Mouse (Mus musculus) leukemia stem cell, adult 10-12 weeks (primary cell): ENCODE data around the gene Baiap3. TPM values are rescaled to one million over a fixed set of nuclear protein-coding genes. Genes with fewer than 3 reads are reported as not detected.

Experiments
- polyA plus RNA-seq: library from polyadenylated mRNA; stranded (reverse); fragments of >175 nt; gene quantifications from 2 replicates; pipeline ENCODE4 v1.2.3, GENCODE M21; 2012; ENCODE audit warnings: low replicate concordance

Gene Baiap3
- 0.28 and 0.75 TPM in 2 replicates for polyA plus RNA-seq

DNA sequence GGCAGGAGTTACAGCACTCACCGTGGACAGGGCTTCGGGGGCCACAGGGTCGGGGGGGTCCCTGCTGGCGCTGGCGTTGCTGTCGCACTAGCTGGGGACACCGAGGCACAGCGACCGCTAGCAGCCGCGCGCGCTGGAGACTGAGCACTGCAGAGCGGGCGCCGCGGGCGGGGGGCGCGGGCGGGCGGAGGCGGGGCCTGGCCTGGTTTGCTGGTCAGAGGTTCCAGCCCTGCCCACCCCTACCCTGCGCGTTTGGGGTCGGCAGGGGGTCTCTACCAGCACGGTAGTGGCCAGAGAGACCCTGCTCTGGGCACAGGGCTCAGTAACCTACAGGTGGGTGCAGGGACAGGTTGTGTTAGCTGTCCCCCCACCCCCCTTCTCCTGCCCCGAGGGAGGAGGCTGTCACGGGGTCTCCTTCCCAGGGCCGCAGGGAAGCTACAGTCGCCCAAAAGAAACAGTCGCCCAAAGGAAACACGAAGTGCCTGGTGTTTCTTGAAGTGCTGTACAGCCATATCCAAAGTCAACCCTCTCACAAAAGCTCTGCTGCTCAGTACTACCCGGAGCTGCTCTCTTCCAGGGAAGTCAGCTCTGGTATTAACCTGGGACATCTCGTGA lies at the start of gene Baiap3:
Baiap3 (minus strand) TSS at position 225 of the 615 bp plus-strand sequence.

DNA sequence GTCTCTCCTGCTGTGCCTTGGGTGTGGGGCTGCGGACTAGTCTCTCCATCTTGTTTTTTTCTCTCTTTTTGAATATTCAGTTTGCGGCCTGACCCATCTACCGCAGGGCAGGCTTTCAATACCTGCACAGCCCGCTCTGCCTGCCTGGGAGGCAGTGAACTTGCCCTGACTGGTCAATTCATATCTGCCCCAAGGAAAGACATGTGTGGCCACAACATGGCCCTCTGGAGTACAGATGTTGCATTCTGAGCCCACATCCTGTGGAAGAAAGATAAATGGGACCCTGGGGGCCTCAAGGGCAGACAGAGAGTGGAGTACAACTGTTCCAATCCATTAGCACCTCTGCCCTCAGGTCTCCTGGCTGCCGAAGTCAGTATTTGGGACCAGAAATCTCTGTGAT lies 41.9 kb upstream of the Baiap3 start, which contains the start of gene Prss34:
Prss34 (plus strand) TSS at position 301 of the 400 bp plus-strand sequence.

DNA sequence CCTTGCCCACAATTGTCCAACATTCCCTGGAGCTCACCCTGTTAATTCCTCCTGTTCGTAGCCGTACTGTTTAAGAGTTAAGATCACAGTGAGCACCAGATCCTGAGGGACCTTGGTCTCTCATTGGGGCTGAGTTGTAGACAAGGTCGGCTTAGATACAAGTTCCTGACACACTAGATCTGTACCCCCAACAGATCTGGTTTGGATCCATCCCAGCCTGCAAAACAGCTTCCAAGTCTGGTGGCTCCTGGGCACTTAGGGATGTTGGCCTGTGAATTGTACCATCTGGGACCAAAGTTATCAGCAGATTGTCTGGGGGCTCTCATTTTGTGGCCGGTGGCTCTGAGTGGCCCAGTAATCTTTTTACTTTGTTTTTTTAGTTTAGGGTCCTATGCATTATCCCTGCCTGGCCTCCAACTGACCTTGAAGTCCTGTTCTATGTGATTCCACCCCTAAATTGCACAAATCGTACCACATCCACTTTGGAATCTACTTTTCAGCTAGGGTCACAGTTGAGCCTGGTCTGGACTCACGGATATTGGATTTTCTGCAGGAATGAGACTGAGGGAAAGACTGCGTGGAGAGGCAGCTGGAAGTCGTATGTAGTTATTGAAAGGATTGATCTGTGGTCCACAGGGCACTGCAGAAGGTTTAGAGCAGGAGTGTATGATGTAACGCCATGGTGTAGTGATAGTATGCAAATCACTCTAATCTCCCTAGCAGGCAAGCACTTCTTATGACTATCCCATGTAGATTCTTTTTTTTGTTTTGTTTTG lies 18.6 kb upstream of the Baiap3 start, which contains the start of gene Ube2i:
Ube2i (minus strand) TSS at position 52 of the 776 bp plus-strand sequence.

DNA sequence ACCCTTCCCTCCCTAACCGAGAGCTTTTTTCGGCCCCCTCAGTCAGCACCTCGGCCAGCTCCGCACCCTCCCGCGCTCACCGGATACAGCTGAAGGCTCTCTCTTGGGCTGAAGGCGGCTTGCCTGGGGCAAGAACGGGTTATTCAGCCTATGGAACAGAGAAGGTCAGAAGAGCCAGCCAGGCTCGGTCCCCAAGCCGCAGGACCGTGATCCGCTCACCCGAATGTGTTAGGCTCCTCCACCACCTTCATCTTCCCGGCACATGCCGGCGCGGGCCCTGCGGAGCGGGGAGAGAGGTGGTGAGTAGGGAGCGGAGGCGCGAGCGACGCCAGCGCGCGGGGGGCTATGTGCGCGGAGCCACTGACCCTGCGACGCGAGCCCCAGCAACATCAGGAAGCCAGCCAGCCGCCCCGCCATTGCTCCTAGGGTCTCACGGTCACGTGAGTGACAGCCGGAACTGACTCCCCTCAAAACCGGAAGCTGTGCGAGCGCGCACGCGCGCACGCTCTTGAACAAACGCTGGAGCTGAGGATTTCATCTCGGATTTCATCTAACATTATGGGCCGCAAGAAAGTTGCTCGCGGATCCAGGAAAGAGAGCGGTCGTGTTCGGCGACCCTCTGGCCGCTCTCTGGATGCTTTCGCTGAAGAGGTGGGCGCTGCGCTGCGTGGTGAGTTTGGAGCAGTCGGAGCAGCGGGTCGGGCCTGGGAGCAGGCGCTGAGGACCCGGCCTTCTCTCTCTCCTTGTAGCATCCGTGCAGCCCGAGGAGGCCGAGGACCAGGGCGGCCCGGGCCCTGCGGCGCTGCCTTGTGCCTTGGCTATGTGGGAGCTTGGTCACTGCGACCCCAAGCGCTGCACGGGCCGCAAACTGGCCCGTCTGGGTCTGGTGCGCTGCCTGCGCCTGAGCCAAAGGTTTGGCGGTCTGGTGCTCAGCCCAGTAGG lies 16.2 kb downstream of the Baiap3 start, which contains the start of the genes Gnptg and Tsr3:
Gnptg (minus strand) TSS at position 430 of the 942 bp plus-strand sequence.
Tsr3 (plus strand) TSS at position 476 of the 942 bp plus-strand sequence.

Other genes with a start within 250 kb of the Baiap3 start
- gene Cramp1l, start 240.6 kb downstream of the Baiap3 start, polyA plus RNA-seq, result 21.8 and 31.3 TPM in 2 replicates
- 6.6 and 11.9 TPM in 2 replicates for gene Ift140, start 240.3 kb downstream of the Baiap3 start, polyA plus RNA-seq
- 0.61 and 0.64 TPM in 2 replicates for gene Tmem204, start 172.8 kb downstream of the Baiap3 start, polyA plus RNA-seq
- gene Telo2, start 140.4 kb downstream of the Baiap3 start, polyA plus RNA-seq, result 18.2 and 46.2 TPM in 2 replicates
- gene Ptx4, start 135.6 kb downstream of the Baiap3 start, polyA plus RNA-seq, result not detected in 2 replicates
- gene Clcn7, start 123.0 kb downstream of the Baiap3 start, polyA plus RNA-seq, result 27.7 and 32.4 TPM in 2 replicates
- not detected in 2 replicates for gene Ccdc154, start 93.9 kb downstream of the Baiap3 start, polyA plus RNA-seq
- not detected in 2 replicates for gene Gm38655, start 80.9 kb downstream of the Baiap3 start, polyA plus RNA-seq
- 43.9 and 71.2 TPM in 2 replicates for gene BC003965, start 71.8 kb downstream of the Baiap3 start, polyA plus RNA-seq
- 54.2 and 108 TPM in 2 replicates for gene Unkl, start 68.0 kb downstream of the Baiap3 start, polyA plus RNA-seq
- gene Gnptg, start 16.2 kb downstream of the Baiap3 start, polyA plus RNA-seq, result 3.7 and 11.8 TPM in 2 replicates
- 10.5 and 15.0 TPM in 2 replicates for gene Tsr3, start 16.2 kb downstream of the Baiap3 start, polyA plus RNA-seq
- gene Ube2i, start 18.3 kb upstream of the Baiap3 start, polyA plus RNA-seq, result 152 and 183 TPM in 2 replicates
- 0.39 TPM in 1 of 2 replicates, not detected in the other for gene Prss34, start 42.0 kb upstream of the Baiap3 start, polyA plus RNA-seq
- not detected in 2 replicates for gene Prss28, start 52.3 kb upstream of the Baiap3 start, polyA plus RNA-seq
- 0.60 and 0.61 TPM in 2 replicates for gene Prss29, start 62.3 kb upstream of the Baiap3 start, polyA plus RNA-seq
- 0.16 and 0.36 TPM in 2 replicates for gene Tpsab1, start 89.2 kb upstream of the Baiap3 start, polyA plus RNA-seq
- gene Tpsb2, start 109.9 kb upstream of the Baiap3 start, polyA plus RNA-seq, result 0.93 and 1.2 TPM in 2 replicates
- not detected in 2 replicates for gene Tpsg1, start 112.9 kb upstream of the Baiap3 start, polyA plus RNA-seq
- 2.8 and 7.7 TPM in 2 replicates for gene Cacna1h, start 177.4 kb upstream of the Baiap3 start, polyA plus RNA-seq
- not detected in 2 replicates for gene Tekt4, start 198.3 kb upstream of the Baiap3 start, polyA plus RNA-seq
- gene Sstr5, start 240.9 kb upstream of the Baiap3 start, polyA plus RNA-seq, result not detected in 2 replicates